Mouse (Mus musculus): ENCODE data around the gene Syndig1.

Gene Syndig1

GRCm38 (mm10) chr2:149873346-149873745, 44.3 kb downstream of the Syndig1 start:
- no peak for DNase-seq (ENCODE audit: low read depth, low spot score)

- DNase-seq (ENCODE audit: low read depth, low spot score) = no peak
Measured at GRCm38 (mm10) chr2:149877954-149878353, 48.9 kb downstream of the Syndig1 start.

GRCm38 (mm10) chr2:149887634-149888033, 58.6 kb downstream of the Syndig1 start:
- no peak for DNase-seq (ENCODE audit: low read depth, low spot score)

GRCm38 (mm10) chr2:149891647-149892046, 62.6 kb downstream of the Syndig1 start:
- DNase-seq (ENCODE audit: low read depth, low spot score) = no peak

GRCm38 (mm10) chr2:149896337-149896736, 67.3 kb downstream of the Syndig1 start:
- no peak for DNase-seq (ENCODE audit: low read depth, low spot score)

GRCm38 (mm10) chr2:149899615-149900014, 70.6 kb downstream of the Syndig1 start:
- no peak for DNase-seq (ENCODE audit: low read depth, low spot score)

GRCm38 (mm10) chr2:149900606-149901005, 71.6 kb downstream of the Syndig1 start:
- DNase-seq (ENCODE audit: low read depth, low spot score) = no peak

- DNase-seq (ENCODE audit: low read depth, low spot score) = no peak
Measured at GRCm38 (mm10) chr2:149904405-149904804, 75.4 kb downstream of the Syndig1 start.

- DNase-seq (ENCODE audit: low read depth, low spot score) = no peak
Measured at GRCm38 (mm10) chr2:149906694-149907093, 77.7 kb downstream of the Syndig1 start.

GRCm38 (mm10) chr2:149917162-149917561, 88.2 kb downstream of the Syndig1 start:
- no peak for DNase-seq (ENCODE audit: low read depth, low spot score)

- no peak for DNase-seq (ENCODE audit: low read depth, low spot score)
Measured at GRCm38 (mm10) chr2:149923561-149923960, 94.5 kb downstream of the Syndig1 start.

GRCm38 (mm10) chr2:149925911-149926310, 96.9 kb downstream of the Syndig1 start:
- DNase-seq (ENCODE audit: low read depth, low spot score) = no peak

- DNase-seq (ENCODE audit: low read depth, low spot score) = no peak
Measured at GRCm38 (mm10) chr2:149927001-149927400, 98.0 kb downstream of the Syndig1 start.

GRCm38 (mm10) chr2:149927481-149927880, 98.5 kb downstream of the Syndig1 start:
- no peak for DNase-seq (ENCODE audit: low read depth, low spot score)

- DNase-seq (ENCODE audit: low read depth, low spot score) = no peak
Measured at GRCm38 (mm10) chr2:149929986-149930385, 101.0 kb downstream of the Syndig1 start.

- DNase-seq (ENCODE audit: low read depth, low spot score) = no peak
Measured at GRCm38 (mm10) chr2:149931111-149931510, 102.1 kb downstream of the Syndig1 start.

- no peak for DNase-seq (ENCODE audit: low read depth, low spot score)
Measured at GRCm38 (mm10) chr2:149932095-149932494, 103.1 kb downstream of the Syndig1 start.

- no peak for DNase-seq (ENCODE audit: low read depth, low spot score)
Measured at GRCm38 (mm10) chr2:149933247-149933898, 104.4 kb downstream of the Syndig1 start.

GRCm38 (mm10) chr2:149934139-149934538, 105.1 kb downstream of the Syndig1 start:
- DNase-seq (ENCODE audit: low read depth, low spot score) = no peak

GRCm38 (mm10) chr2:149938829-149939228, 109.8 kb downstream of the Syndig1 start:
- DNase-seq (ENCODE audit: low read depth, low spot score) = no peak

GRCm38 (mm10) chr2:149939586-149939985, 110.6 kb downstream of the Syndig1 start:
- DNase-seq (ENCODE audit: low read depth, low spot score) = no peak

- DNase-seq (ENCODE audit: low read depth, low spot score) = no peak
Measured at GRCm38 (mm10) chr2:149950641-149951040, 121.6 kb downstream of the Syndig1 start.

- DNase-seq (ENCODE audit: low read depth, low spot score) = no peak
Measured at GRCm38 (mm10) chr2:149971014-149971413, 142.0 kb downstream of the Syndig1 start.

- DNase-seq (ENCODE audit: low read depth, low spot score) = no peak
Measured at GRCm38 (mm10) chr2:149973583-149973982, 144.6 kb downstream of the Syndig1 start.
